Mouse (Mus musculus) heart, adult 2 months (tissue): ENCODE results near the gene Crebrf.

Experiments used
- CTCF ChIP-seq: fragments of 200-600 bp; IDR thresholded peaks from 2 replicates; pipeline ENCODE4 v1.8.1; 2022; ENCODE audit warnings: antibody characterized with exemption, mild to moderate bottlenecking, moderate library complexity
- EP300 ChIP-seq: fragments of 200-500 bp; IDR thresholded peaks from 2 replicates; pipeline ENCODE4 v1.6.1; 2011; ENCODE audit warnings: low read depth, low read length, control low read depth; ENCODE audit not compliant: insufficient read depth
- POLR2A ChIP-seq: fragments of 200-500 bp; IDR thresholded peaks from 2 replicates; pipeline ENCODE4 v1.6.1; 2011; ENCODE audit warnings: mild to moderate bottlenecking, low read depth, low read length, control low read depth; ENCODE audit not compliant: insufficient read depth

DNA sequence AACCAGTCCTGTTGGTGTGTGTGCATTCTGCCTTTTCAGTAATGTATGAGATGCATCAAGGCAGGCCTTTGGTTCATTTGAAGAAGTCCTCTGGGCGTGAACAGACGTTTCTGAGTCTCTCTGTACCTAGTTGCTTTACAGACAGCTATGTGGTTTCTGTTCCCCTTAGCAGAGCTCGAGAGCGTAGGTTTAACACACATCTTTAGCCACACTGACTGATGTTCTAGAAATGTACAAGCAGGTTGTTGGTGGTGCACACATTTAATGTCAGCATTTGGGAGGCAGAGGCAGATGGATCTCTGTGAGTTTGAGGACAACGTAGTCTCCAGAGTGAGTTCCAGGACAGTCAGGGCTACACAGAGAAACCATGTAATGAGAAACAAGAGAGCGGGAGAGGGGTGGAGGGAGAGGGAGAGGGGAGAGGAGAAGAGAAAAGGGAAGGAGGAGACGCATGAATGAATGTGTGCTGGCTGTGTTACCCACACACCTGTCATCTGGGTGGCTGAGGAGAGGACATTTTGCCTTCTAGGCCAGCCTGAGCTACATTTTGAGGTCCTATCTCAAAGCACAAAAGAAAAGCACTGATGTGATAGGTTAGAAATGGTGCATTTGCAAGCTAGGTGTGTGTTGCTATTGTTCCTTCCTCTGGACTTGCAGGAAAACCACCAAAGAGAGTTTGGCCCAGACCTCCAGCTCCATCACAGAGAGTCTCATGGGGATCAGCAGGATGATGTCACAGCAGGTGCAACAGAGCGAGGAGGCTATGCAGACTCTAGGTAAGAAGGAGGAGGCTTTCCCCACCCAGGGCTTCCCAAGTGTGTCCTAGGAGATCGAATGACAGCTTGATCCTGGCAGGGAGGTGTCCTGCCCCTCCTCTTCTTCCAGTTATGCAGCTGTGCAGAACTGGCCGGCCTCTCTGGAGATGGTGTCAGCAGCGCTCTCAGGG lies 75.1 kb downstream of the Crebrf start:
- no peak for TF ChIP-seq CTCF
- TF ChIP-seq EP300, result no peak
- no peak for TF ChIP-seq POLR2A
